Mouse (Mus musculus) E14TG2a.4 (cell line): Measurements from ENCODE around the gene Csnk2b.

Source experiments
- CTCF ChIP-seq: conservative IDR thresholded peaks from 2 replicates; pipeline ENCODE4 v1.5.1; 2014; ENCODE audit warnings: low read length
- NANOG ChIP-seq: IDR thresholded peaks from 2 replicates; pipeline ENCODE4 v1.6.1; 2014; ENCODE audit warnings: borderline replicate concordance, low read length, mixed read lengths
- POU5F1 ChIP-seq: IDR thresholded peaks from 2 replicates; pipeline ENCODE4 v1.6.1; 2014; ENCODE audit warnings: low read length, borderline replicate concordance

DNA sequence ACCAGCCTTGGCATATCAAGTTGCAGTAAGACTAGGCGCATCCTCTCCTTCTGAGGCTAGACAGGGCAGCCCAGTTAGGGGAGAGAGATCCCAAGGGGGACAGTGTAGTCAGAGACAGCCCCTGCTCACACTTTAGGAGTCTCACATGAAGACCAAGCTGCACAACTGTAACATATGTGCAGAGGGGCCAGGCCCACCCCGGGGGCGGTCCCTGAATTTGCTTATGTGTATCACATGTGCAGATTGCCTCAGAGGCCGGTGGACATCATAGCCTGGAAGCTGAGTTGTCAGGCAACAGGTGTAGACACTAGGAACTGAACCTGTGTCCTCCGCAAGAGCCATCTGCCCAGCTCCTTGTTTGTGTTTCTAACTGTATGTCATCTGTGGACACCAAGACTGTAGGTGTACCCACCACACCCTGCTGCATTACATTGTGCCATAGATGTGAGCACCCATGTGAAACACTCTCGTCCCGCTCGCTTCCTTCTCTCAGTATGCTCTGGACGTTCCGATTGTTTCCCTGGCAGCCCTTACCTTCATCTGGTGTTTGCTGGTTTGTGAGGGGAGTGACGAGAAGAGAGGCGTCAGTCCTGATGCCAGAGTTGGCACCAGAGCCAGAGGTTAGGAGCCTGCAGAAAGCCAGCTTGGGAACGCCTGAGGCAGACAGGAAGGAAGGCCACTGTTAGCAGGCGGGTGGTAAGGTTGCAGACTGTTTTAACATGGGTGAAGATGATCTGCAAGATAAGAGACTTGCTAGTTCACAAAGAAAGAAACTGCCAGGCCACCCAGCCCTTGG lies 29.3 kb downstream of the Csnk2b start:
- TF ChIP-seq CTCF (no peak), POU5F1 (no peak), NANOG (no peak)
